Mouse (Mus musculus): Measurements from ENCODE around the gene Otulinl.
"Not testable (repeated sequence)": the region's sequence is repeated elsewhere in the genome, so short reads cannot be mapped to it uniquely, and the experiment has no call there.

The Otulinl gene

GRCm38 (mm10) chr15:27681419-27682187 is at the start of gene Otulinl:
Gene Otulinl (minus strand): TSS chr15:27681579.
- DNase-seq (ENCODE audit: low spot score), result peak; percentile 50

GRCm38 (mm10) chr15:27726228-27726627 is 44.8 kb upstream of the Otulinl start:
- DNase-seq (ENCODE audit: low spot score), result no peak

GRCm38 (mm10) chr15:27724796-27725680 is 43.7 kb upstream of the Otulinl start:
- no peak for DNase-seq (ENCODE audit: low spot score)

- DNase-seq (ENCODE audit: low spot score), result no peak
Measured at GRCm38 (mm10) chr15:27724298-27724697, 42.9 kb upstream of the Otulinl start.

- DNase-seq (ENCODE audit: low spot score), result no peak
Measured at GRCm38 (mm10) chr15:27723746-27724145, 42.4 kb upstream of the Otulinl start.

GRCm38 (mm10) chr15:27720297-27720696 is 38.9 kb upstream of the Otulinl start:
- DNase-seq (ENCODE audit: low spot score), result not testable (repeated sequence)

- no peak for DNase-seq (ENCODE audit: low spot score)
Measured at GRCm38 (mm10) chr15:27718668-27719067, 37.3 kb upstream of the Otulinl start.

- peak; percentile 39 for DNase-seq (ENCODE audit: low spot score)
Measured at GRCm38 (mm10) chr15:27715331-27715730, 34.0 kb upstream of the Otulinl start.

GRCm38 (mm10) chr15:27710698-27711097 is 29.3 kb upstream of the Otulinl start:
- peak; percentile 68 for DNase-seq (ENCODE audit: low spot score)

- no peak for DNase-seq (ENCODE audit: low spot score)
Measured at GRCm38 (mm10) chr15:27708968-27709612, 27.7 kb upstream of the Otulinl start.

GRCm38 (mm10) chr15:27708499-27708898 is 27.1 kb upstream of the Otulinl start:
- no peak for DNase-seq (ENCODE audit: low spot score)

- no peak for DNase-seq (ENCODE audit: low spot score)
Measured at GRCm38 (mm10) chr15:27702972-27703313, 21.6 kb upstream of the Otulinl start.

GRCm38 (mm10) chr15:27702031-27702971 is 20.9 kb upstream of the Otulinl start:
- no peak for DNase-seq (ENCODE audit: low spot score)

GRCm38 (mm10) chr15:27697632-27698031 is 16.3 kb upstream of the Otulinl start:
- DNase-seq (ENCODE audit: low spot score), result no peak

GRCm38 (mm10) chr15:27693235-27693634 is 11.9 kb upstream of the Otulinl start:
- no peak for DNase-seq (ENCODE audit: low spot score)

GRCm38 (mm10) chr15:27692161-27692560 is 10.8 kb upstream of the Otulinl start:
- DNase-seq (ENCODE audit: low spot score), result no peak

GRCm38 (mm10) chr15:27691213-27691612 is 9.8 kb upstream of the Otulinl start:
- DNase-seq (ENCODE audit: low spot score), result no peak

- DNase-seq (ENCODE audit: low spot score), result no peak
Measured at GRCm38 (mm10) chr15:27688041-27688651, 6.8 kb upstream of the Otulinl start.

- DNase-seq (ENCODE audit: low spot score), result no peak
Measured at GRCm38 (mm10) chr15:27684813-27685212, 3.4 kb upstream of the Otulinl start.

GRCm38 (mm10) chr15:27683206-27683605 is 1.8 kb upstream of the Otulinl start:
- DNase-seq (ENCODE audit: low spot score), result no peak

- peak; percentile 20 for DNase-seq (ENCODE audit: low spot score)
Measured at GRCm38 (mm10) chr15:27682619-27683018, 1.2 kb upstream of the Otulinl start.
